Mouse (Mus musculus) adrenal gland, postnatal 36 days (tissue): Measurements from ENCODE around the gene Fam184b. TPM values are rescaled to one million over a fixed set of nuclear protein-coding genes. Genes with fewer than 3 reads are reported as not detected.
A peak's percentile ranks its signal among the peaks of the same experiment; 100 is the strongest.

Experiments used
- DNase-seq, 2 experiments: peaks; one replicate each; pipeline ENCODE4 v3.0.0; 2021; ENCODE audit warnings: mixed read lengths in 1 of 2
- total RNA-seq, 2 experiments: library from RNA; stranded (reverse); gene quantifications; 2 replicates each; pipeline ENCODE4 v1.2.3; 2021

Fam184b gene
- total RNA-seq, 2 experiments from 2014 or later = 0.13 to 0.60 TPM

DNA sequence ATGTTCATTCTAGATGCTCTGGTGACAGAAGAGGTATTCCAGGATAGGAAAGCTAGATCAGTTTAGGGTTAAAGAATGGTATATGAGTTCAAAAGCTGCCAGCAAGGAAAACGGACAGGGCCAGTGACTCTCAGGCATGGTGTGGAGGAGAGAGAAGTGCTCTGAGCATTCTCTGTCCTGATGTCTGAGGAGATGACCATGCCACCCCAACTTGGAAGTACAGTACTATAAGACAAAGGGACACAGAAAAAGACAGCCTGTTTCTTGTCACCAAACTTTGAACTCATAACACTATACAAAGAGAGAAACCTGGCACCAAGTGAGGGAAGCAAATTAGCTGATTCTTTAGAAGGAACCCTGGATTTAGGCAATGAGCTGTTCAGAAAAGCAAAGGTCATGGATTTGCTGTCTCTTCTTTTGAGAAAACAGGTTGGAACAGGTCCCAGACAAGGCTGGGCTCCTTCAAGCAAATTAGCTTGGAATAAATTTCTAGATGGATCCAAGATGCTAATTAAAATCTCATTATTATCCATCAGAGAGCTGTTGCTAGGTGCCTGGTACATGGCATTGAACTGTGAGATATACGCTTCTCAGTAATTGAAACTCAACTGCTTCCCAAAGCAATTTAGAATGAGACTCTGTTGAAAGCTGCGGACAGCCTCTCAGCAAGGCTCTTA is 43.9 kb downstream of the Fam184b start:
- DNase-seq = no peak

DNA sequence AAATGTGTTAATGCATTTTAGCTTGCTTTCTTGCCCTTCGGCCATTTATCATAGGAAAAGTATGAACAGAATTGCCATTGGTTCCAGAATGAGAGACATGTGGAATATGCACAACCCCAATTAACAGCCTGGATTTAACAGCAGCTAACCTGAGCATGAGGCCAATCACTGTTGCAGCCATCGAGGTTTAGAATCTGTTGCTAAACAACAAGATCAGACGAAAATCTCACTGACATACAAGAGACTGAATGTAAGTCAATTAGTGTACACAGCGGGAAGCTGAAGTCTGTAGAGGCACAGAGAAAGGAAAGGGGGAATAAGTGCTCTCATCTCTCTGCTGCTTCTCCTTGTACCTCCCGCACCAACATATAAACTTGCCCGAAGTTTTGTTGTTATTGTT is 46.1 kb downstream of the Fam184b start:
- no peak for DNase-seq

DNA sequence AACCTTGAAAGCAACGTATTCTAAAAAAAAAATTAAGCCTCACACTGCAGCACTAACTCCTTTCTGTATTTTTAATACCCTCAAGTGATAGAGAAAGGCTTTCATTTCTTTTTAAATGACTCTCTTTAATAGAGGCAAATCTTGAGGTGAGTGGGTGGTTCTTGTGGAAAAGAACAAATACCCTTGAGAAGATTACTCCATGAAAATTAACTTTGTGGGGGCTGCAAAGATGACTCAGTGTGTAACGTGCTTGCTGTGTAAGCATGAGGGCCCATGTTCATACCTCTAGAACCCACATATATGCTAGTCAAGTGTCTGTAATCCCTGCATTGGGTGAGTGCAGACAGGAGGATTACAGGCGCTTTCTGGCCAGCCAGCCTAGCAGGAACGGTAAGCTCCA is 49.3 kb downstream of the Fam184b start:
- DNase-seq = no peak

DNA sequence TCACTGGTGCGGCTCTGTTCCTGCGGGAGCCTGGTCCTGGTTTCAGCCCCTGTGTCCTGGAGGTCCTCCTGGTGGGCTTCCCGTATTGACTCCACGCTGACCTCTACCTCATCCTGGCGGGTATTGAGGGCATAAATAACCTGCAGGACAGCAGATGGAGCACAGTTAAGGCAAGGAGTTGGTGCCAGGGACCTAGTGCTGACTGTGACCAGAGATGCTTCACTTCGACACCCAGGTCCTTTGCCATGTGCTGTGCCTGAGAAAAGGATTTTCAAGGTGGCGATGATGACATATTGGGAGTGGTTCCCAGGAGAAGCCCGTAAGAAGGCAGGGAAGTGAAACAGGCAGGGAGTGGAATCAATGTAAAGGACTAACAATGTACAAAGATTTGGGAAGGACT is 54.8 kb downstream of the Fam184b start:
- no peak for DNase-seq

DNA sequence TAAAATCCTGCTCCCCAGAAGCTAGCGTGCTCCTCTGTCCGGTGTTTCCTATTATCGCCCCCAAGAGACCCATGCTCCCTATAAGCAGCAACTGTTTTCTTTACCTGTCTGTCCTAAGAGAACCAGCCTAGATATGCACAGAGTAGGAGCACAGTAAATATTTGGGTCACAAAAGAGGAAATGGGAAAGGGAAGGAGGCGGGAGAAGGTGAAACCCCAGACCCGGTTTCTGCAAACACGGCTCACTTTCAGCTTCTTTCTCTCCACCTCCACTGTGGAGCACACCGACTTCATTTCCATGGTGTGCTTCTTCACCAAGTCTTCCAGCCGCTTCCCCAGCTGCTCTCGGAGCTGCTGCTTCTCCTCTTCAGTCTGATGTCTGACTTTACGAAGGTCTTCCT is 59.1 kb downstream of the Fam184b start:
- no peak for DNase-seq

DNA sequence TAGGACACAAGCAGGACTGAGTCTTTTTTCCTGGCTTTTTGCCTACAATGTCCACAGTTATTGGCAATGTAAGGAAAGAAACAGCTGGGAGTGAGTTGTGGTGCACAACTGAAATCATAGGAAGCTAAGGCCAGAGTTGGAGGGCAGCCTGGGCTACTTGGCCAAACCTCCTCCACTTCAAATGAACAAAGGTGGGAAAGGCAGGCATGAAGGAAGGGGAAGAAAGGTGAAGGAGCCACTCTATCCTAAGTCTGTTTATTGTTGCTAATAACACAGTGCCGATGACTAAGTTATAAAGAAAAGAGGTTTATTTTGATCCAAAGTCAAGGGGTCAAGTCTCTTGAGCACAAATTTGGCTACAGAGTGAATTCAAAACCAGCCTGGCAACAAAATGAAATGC is 62.0 kb downstream of the Fam184b start:
- peak in 1 of 2 experiments; percentile 3 for DNase-seq

DNA sequence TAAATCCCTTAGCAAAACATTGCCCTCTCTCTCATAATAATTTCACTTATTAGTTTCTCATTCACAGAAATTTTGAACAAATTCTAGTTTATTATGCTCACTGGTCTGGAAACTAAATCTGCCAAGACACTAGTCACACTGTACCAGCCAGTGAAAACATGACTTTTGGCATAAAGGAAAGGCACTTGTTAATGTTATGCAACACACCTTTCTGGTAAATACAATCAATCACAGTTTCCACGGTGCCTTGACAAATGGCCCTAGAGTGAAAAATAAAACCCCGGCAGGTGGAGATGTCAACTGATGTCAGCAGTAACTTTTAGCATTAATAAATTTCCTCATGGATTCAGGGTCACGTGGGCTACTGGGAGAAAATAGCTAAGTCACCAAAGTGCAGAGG is 62.7 kb downstream of the Fam184b start:
- no peak for DNase-seq

DNA sequence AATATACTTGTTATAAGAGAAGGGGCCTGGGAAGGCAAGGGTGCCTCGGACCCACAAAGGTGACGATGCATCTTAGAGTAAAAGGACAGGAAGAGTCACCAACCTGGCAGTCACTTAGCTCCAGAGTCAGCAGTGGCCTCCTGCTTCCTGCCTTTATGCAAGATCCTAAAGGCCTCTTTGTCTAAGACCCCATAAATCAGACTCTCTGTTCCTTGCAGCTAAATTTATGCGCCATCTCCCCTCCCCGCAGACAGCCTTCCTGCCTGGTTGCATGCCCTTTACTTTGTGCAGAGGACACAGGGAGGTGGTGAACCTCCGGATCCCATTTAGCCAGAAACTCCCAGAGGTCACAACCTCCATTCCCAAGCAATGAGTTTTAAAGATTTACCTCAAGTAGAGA is 66.6 kb downstream of the Fam184b start:
- peak; percentile 15 to 29 for DNase-seq

DNA sequence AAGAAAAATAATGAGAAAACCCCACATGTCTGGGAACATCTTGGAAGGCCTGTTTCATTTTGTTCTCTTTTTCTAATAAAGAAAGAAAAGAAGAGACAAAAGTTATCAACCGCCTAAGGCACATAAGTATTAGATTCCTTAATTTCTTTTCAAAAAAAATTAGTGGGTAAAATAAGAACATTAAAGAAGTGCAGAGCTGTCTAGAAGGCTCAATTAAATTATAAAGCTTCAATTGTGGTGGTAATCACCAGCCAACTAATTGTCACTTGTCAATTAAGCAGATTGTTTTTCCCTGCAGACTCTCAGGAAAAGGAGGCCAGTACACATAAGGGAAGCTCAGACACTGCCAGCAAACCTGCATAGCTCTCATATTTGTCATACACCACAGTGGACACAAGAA is 73.6 kb downstream of the Fam184b start:
- DNase-seq = no peak

DNA sequence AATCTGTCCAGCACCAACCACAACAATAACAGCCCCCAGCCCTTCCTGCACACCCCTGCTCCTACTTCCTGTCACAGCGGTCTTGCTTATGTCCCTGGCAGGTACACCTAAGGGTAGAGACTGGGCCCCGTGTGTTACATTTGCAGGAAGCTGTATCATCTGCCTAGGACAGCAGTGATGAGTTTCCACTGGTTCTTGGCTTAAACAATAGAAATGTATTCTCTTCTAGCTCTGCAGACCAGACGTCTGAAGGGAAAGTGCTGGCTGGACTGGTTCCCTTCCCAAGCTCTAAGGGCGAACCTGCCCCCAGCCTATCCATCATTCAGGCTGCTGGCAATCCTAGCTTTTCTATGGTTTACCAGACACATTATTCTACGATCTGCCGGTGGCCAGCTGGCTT is 75.4 kb downstream of the Fam184b start:
- peak; percentile 7 to 15 for DNase-seq

DNA sequence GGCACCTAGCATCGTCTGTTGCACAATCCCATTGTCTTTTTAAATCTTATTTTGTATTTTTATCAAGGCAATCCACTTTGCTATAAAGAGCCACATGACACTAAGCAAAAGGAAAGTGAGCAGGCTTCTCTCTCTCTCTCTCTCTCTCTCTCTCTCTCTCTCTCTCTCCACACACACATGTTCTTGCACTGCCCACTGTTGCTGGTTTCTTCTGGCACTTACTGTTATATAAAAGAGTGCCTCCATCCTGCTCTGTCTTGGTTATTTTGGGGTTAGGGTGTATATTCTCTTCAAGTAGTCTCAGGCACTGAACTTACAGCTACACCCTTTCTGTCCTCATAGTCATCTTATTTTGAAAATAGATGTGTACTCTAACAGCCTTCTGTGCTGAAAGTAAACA is 89.8 kb downstream of the Fam184b start:
- no peak for DNase-seq

DNA sequence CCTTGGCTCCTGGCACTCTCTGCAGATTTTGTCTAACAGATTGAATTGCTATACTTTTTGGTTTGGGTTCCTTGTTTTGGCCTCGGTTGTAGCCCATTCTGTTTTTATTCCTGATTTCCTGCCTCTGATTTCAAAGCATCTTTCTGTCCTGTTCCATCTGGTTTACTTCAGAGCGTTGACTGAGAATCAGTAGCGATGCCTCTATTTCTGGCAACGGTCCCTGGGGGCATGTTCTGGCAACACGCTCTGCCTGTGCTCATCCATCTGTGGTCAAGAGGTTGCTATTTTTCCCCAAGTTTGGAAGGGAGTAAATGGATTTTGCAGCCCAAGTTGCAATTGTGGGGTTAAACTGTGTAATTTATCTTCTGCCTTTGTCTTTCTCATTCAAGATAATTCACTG is 96.0 kb downstream of the Fam184b start:
- DNase-seq = peak in 1 of 2 experiments; percentile 28

DNA sequence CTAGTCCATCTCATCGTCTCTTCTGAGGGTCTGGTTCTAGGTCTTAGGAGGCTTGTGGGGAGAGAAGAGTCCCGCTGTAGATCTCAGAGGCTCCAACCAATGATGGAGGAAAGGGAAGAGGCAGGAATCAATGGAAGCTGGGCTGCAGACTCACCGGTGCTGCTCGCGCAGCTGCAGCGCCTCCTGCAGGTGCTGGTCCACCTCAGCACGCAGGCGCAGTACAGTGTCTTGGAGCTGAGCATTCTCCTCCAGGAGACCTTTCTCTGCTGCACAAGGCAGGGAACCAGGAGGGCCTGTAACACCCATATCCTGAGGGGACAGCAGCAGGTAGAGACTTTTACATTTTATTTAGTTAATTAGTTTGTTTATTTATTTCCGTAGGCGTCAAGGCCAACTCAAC is 99.9 kb downstream of the Fam184b start:
- DNase-seq = no peak

DNA sequence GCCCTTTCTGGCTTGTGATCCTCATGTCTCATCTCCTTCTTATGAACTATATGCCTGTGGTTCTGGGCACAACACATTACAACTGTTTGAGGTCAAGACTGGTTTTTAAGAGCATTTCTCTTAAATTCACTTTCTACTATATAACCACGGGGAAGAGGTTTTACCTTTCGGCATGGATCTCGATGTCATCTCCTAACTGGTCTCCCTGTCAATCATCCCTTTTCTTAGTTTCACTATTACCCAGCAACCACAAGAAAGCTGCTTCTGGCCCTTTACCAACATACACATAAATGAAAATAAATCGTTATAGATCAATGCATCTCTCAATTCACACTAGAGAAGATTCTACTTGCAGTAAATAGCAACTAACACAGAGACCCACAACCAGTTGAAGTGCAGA is 104.2 kb downstream of the Fam184b start:
- no peak for DNase-seq

DNA sequence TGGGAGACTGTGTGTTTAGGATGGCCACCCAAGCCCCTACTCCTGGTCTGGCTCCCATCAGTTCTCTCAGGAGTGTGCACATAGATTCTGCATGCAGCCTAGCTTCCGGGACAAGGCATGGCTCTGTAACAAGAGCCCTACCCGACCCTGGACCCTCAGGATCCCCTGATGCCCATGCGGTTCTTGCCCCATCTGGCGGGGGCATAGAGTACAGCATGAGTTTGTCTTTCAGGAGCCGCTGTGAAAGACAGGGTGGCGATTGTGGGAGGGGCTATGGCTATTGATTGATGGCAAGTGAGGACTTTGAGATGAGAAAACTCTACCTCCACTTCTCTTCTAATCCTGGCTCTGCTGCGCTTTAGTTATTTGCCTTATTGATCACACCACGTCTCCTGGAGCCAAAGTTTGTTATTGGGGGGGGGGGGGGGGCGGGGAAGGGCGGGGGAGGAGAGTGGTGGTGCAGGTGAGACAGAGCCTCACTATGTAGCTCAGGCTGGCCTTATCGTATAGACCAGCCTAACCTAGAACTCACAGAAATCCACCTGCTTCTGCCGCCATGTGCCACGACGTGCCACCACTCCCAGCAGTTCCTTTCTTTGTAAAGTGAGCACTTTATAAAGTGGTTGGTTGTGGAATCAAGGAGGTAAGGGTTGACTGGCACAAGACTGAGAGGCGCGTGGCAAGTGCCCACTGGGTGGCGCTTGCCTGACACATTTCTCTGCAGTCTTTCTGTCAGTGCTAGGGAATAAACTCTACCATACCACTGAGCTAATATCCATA is 104.9 kb downstream of the Fam184b start:
- peak; percentile 63 to 73 for DNase-seq

DNA sequence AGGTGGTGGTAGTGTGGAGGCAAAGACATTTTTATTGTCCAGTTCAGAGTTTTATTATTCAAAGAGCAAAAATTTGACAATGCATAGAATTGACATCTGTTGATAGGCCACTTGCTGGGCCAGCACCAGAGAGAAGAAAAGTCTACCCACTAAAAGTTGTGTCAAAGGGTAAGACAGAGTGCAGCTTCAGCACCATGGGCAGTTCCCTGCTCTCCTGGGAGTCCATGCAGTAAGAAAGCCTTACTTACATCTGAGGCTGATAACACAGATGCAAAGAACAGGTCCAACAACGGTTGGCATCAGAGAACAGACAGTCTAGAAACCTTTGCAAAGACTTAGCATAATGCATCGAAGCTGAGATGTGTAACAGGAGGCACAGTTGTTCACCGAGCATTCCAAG is 109.7 kb downstream of the Fam184b start:
- peak; percentile 42 to 69 for DNase-seq

DNA sequence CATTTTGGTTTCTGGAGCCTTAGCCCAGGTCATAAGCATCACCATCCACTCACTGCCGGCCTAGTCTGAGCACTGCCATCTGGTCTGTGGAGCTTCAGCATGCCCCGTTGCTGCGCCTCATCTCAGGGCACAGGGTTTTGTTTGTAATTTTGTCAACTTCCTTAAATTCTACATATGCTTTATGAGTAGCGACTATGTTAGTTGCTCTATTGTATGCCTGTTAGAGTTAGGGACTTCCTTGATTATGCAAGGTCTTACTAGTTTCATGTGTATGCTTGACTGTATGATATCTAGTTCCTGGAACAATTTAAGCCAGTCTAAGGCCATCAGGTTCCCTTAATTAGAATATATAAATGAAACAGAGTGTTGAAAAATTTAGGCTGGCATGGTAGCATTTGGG is 113.1 kb downstream of the Fam184b start:
- DNase-seq = no peak

DNA sequence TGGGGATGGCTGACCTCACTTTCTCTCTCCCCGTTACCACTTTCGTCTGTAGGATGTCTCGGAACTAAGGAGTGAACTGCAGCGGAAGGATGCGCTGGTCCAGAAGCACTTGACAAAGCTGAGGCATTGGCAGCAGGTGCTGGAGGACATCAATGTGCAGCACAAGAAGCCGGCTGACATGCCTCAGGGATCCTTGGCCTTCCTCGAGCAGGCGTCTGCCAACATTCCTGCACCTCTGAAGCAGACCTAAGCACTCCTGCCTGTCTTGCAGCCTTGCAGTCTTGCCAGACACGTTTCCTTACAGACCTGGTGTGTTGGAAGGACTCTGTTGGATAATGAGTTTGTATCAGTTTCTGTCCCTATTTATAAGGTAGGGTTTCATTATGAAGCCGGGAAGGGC is 114.3 kb downstream of the Fam184b start:
- DNase-seq = no peak

DNA sequence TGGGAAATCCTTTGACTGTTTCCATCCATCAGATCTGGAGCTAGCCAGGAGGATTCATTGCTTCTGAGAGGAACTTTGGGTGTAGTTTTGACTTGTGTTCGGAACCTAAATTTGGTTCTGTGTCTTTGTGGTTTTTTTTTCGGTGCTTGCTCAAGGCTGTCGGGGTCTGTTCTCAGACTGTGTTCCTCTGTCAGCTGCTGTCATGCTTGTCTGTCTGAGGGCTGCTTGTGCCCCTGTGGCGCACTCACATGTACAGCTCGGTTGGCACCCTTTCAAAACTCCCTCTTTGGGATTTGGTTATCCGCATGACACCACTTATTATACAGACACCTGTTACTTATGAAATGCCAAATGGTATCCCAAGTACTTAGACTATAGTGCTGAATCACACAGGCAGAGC is 117.8 kb downstream of the Fam184b start:
- no peak for DNase-seq

DNA sequence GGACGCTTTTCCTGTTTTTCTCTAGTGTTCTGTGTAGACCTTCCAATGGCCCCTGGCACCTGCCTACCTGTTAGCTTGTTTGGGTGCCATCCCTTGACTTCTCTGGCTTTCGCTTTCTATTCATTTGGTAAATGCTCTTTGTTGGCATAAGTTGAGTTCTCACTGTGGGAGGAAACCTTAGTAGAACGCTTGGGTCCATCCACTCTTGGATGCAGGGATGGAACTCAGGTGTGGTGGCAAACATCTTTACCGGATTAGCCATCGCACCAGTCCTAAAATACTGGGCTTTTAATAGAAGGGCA is 118.7 kb downstream of the Fam184b start:
- DNase-seq = no peak

DNA sequence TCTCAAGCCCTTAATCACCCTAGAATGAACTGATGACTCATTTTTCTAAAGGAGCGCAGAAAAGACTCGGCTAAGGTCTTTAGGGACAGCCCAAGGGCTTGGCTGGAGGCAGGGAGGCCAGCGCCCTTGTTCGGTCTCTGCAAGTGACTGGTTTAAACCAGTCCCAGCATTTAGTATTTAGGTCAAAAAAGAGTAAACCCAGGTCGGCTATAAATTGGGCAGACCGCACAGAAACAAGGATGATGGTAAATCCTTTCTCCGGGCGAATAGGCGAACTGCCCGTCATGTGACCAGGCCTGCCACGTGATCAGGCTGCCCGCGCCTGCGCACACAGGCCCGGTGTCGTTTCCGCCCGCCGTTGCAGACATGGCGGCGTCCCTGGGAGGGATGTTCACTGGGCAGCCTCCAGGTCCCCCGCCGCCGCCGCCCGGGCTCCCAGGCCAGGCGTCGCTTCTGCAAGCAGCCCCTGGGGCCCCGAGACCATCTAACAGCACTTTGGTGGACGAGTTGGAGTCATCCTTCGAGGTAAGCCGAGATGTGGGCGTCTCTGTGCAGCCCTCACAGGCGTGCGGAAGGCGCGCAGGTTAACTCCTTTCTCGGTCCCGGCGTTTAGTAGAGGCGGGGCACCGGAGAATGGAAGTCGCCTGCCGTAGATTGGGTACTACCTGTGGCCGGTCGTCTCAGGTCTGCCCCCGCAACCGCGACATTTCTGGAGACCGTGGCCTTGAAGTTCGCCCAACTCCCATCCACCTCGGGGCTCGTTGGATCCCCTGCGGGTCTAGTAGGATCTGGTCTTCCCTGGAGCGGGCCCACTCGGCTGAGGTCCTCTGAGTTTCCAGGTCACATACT is 119.2 kb downstream of the Fam184b start, which contains the start of gene Med28:
Gene Med28 (plus strand): TSS at position 270 of the 849 bp plus-strand sequence.
- peak; percentile 96 for DNase-seq

DNA sequence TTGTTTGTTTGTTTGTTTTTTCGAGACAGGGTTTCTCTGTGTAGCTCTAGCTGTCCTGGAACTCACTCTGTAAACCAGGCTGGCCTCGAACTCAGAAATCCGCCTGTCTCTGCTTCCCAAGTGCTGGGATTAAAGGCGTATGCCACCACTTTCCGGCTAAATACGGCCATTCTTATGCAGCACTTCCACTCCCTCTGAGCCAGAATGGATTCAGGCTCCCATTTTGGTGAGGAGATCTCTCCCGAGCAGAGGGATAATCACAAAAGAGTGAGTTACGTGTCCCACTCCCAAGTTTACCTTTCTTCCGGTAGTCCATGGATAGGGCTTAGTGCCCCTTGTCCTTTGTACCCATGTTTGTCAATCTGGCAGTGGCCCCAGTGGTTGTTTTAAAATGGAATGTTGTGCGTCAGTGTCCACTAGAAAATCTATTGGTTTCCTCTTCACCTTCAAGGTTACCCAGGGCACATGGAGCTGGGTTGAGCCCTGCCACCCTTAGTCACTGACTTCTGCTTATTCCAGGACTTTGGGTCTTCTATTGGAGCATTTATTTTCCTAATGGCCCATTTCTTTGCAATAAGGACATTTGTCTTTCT is 124.2 kb downstream of the Fam184b start:
- peak in 1 of 2 experiments; percentile 12 for DNase-seq

DNA sequence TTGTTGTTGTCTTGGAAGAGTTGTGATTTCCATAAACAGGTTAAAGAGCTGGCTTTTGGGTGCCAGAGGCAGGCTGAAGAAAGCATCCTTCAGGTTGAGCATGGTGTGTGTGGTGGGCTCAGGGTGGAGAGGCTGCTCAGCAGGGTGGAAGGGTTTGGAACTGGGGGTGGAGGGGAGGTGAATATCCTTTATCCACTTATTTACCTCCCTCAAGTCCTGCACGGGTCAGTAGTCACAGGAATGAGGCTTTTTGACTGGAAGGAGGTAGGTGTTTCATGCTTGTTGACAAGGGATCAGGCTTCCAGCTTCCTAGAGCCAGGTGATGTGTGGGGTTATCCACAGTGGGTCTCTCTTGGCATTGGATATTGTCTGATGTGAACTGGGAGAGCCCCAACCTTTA is 124.8 kb downstream of the Fam184b start:
- DNase-seq = no peak
